Mouse (Mus musculus) spleen, adult 2 months (tissue): Measurements from ENCODE around the gene Mrap.

Experiments
- CTCF ChIP-seq: fragments of 200-500 bp; IDR thresholded peaks from 2 replicates; pipeline ENCODE4 v1.5.1; 2011; ENCODE audit warnings: mild to moderate bottlenecking, inconsistent platforms; ENCODE audit not compliant: insufficient read depth, insufficient read length, insufficient replicate concordance; ENCODE audit errors: extremely low read depth
- POLR2A ChIP-seq: fragments of 200-500 bp; IDR thresholded peaks from 2 replicates; pipeline ENCODE4 v1.6.1; 2011; ENCODE audit warnings: low read depth, low read length, inconsistent platforms

- TF ChIP-seq POLR2A = peak; percentile 65
- no peak for TF ChIP-seq CTCF
Observed at GRCm38 (mm10) chr16:90727233-90728115, 10.5 kb upstream of the Mrap start, which contains the start of gene Mis18a.
